Mouse (Mus musculus): ENCODE data around the gene Cylc2. TPM values are rescaled to one million over a fixed set of nuclear protein-coding genes. Genes with fewer than 3 reads are reported as not detected.

The Cylc2 gene
- not detected for total RNA-seq (2021)
- long read RNA-seq, experiment 1: 0 reads
- long read RNA-seq, experiment 2: 0 reads

GRCm38 (mm10) chr4:51216378-51216777, at the start of gene Cylc2:
TSS of gene Cylc2 (plus strand) at chr4:51216678.
- DNase-seq: no peak

Measured in adrenal gland, postnatal 36 days (tissue).